Mouse (Mus musculus) testis, adult 2 months (tissue): Measurements from ENCODE around the gene Hoxa7.

Source experiments
- CTCF ChIP-seq: fragments of 200-500 bp; IDR thresholded peaks from 2 replicates; pipeline ENCODE4 v1.5.1; 2012; ENCODE audit warnings: low read depth, mild to moderate bottlenecking, inconsistent platforms, low read length, moderate library complexity; ENCODE audit not compliant: control insufficient read depth, insufficient read depth, insufficient replicate concordance
- POLR2A ChIP-seq: fragments of 200-500 bp; IDR thresholded peaks from 2 replicates; pipeline ENCODE4 v1.6.1; 2012; ENCODE audit warnings: low read depth, mild to moderate bottlenecking, inconsistent platforms, low read length, moderate library complexity; ENCODE audit not compliant: control insufficient read depth

- TF ChIP-seq CTCF (no peak), POLR2A (no peak)
These were observed 27.7 kb upstream of the Hoxa7 start for GRCm38 (mm10) chr6:52249415-52249738.
